Mouse (Mus musculus) stomach, embryonic 15.5 days (tissue): Measurements from ENCODE around the gene Ensa. TPM values are rescaled to one million over a fixed set of nuclear protein-coding genes. Genes with fewer than 3 reads are reported as not detected.
"Not testable (repeated sequence)": the region's sequence is repeated elsewhere in the genome, so short reads cannot be mapped to it uniquely, and the experiment has no call there.

ENCODE experiments used
- ATAC-seq: fragments of 200-750 bp; cut with Nextera tagmentation; 2 replicates; pipeline ENCODE4 v1.8.0; 2017; ENCODE audit warnings: low read depth, moderate number of reproducible peaks, moderate TSS enrichment; ENCODE audit not compliant: insufficient read depth, low FRiP score
- H3K27ac ChIP-seq: fragments of 300-500 bp; sonication (generic); 2 replicates; pipeline ENCODE4 v1.5.1; 2015; ENCODE audit warnings: mild to moderate bottlenecking, inconsistent platforms
- H3K27me3 ChIP-seq: fragments of 300-500 bp; sonication (generic); replicated peaks from 2 replicates; pipeline ENCODE4 v1.6.1; 2015; ENCODE audit warnings: inconsistent platforms
- H3K36me3 ChIP-seq: fragments of 300-500 bp; sonication (generic); 2 replicates; pipeline ENCODE4 v1.6.1; 2015; ENCODE audit warnings: inconsistent platforms
- H3K4me1 ChIP-seq: fragments of 300-500 bp; sonication (generic); 2 replicates; pipeline ENCODE4 v1.6.1; 2015; ENCODE audit warnings: inconsistent platforms
- H3K4me2 ChIP-seq: fragments of 300-500 bp; sonication (generic); 2 replicates; pipeline ENCODE4 v1.6.1; 2015; ENCODE audit warnings: mild to moderate bottlenecking, inconsistent platforms
- H3K4me3 ChIP-seq: fragments of 300-500 bp; sonication (generic); replicated peaks from 2 replicates; pipeline ENCODE4 v1.5.1; 2015; ENCODE audit warnings: inconsistent platforms
- H3K9ac ChIP-seq: fragments of 300-500 bp; sonication (generic); 2 replicates; pipeline ENCODE4 v1.6.1; 2015; ENCODE audit warnings: inconsistent platforms
- H3K9me3 ChIP-seq: fragments of 300-500 bp; sonication (generic); 2 replicates; pipeline ENCODE4 v1.6.1; 2016; ENCODE audit warnings: inconsistent platforms
- WGBS: fragments of 180-500 bp; shearing (Covaris S2); methylation state at CpG from one replicate; pipeline ENCODE4 v1.1.7; 2015; 5-methylcytosine and 5-hydroxymethylcytosine counted together
- polyA plus RNA-seq: library from polyadenylated mRNA; unstranded; fragments of >200 nt; fragmentation: Nextera tagmentation; extraction: Ambion mirVana; gene quantifications from 2 replicates; pipeline ENCODE4 v1.2.1, GENCODE M21; 2015

The Ensa gene
- polyA plus RNA-seq, 1 experiment from 2014 or later: 65.6 TPM

DNA sequence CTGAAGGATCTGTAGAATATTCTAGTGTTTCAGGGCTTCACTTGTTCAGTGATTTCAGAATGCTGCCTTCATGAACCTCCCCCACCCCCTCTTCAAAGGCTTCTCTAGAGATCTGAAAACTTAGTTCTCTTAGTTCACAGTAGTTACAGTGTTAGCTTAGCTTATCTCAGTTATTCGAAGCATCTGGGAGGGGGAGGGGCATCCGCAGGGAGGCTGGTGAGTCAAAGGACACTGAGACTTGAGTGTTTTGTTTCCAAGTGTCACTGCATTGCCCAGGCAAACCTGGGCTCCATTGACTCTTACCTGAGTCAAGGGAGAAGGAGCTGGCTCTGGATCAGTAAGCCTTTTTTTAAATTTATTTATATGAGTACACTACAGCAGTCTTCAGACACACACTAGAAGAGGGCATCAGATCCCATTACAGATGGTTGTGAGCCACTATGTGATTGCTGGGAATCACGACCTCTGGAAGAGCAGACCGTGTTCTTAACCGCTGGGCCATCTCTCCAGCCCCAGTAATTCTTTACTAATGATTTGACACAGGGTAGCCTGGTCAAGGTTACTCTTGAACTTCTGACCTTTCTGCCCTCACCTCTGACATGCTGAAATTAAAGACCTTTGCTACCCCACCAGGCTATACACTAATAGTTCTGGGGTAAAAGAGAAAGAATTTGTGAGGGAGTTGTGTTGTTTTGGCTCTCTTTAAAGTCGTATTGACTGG lies 41.5 kb downstream of the Ensa start:
- peaks cover 46% of the 10 kb centered on the region for H3K4me1 ChIP-seq
- H3K27ac ChIP-seq: peak overlapping the region; percentile 89
- no peak overlapping the region for H3K9ac ChIP-seq
- WGBS: 18% methylated on average over 6 of the region's 6 CpGs
- no peaks in the 10 kb centered on the region for H3K27me3 ChIP-seq
- ATAC-seq: peak; percentile 67
- no peak overlapping the region for H3K4me3 ChIP-seq
- no peaks in the 10 kb centered on the region for H3K9me3 ChIP-seq
- H3K36me3 ChIP-seq: 0 out of 2 replicates have a peak, but pooled peaks cover 10% of the 10 kb centered on the region
- no peak overlapping the region for H3K4me2 ChIP-seq

GRCm38 (mm10) chr3:95667521-95667920 lies 42.7 kb downstream of the Ensa start:
- Histone ChIP-seq H3K27me3 (no peaks in the 10 kb centered on the region), H3K36me3 (0 out of 2 replicates have a peak, but pooled peaks cover 10% of the 10 kb centered on the region), H3K4me3 (no peak overlapping the region), H3K27ac (peak overlapping the region; percentile 89), H3K4me2 (peak overlapping the region; percentile 29), H3K9ac (peak overlapping the region; percentile 16; the same call in 1 of the 2 replicates), H3K4me1 (peaks cover 58% of the 10 kb centered on the region), H3K9me3 (no peaks in the 10 kb centered on the region)
- 21% methylated on average over 4 of the region's 4 CpGs for WGBS
- peak; percentile 6; the same call in 1 of the 2 replicates for ATAC-seq

DNA sequence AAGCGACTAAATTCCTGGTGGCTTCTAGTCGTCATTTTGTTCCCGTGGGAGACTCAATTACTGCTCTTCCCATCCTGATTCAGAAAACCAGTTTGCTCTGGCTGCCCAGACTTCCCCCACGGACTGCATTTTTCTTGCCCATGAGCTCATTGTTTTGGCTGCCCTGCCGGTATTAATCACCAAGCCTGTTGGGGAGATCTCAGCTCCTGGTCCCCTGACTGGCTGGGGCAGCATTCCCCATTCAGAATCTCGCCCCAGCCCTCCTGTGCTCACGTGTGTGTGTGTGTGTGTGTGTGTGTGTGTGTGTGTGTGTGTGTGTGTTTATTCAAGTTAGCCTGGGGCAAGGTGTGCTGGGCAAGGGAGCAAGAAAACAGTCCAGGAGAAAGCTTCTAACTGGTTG lies 43.2 kb downstream of the Ensa start:
- H3K4me2 ChIP-seq: peak overlapping the region; percentile 29
- 0 out of 2 replicates have a peak, but pooled peaks cover 8% of the 10 kb centered on the region for H3K36me3 ChIP-seq
- peak overlapping the region; percentile 89 for H3K27ac ChIP-seq
- ATAC-seq: peak; percentile 73
- WGBS: 11% methylated on average over 7 of the region's 7 CpGs
- peaks cover 58% of the 10 kb centered on the region for H3K4me1 ChIP-seq
- no peaks in the 10 kb centered on the region for H3K9me3 ChIP-seq
- H3K4me3 ChIP-seq: no peak overlapping the region
- no peaks in the 10 kb centered on the region for H3K27me3 ChIP-seq
- H3K9ac ChIP-seq: peak overlapping the region; percentile 16; the same call in 1 of the 2 replicates

GRCm38 (mm10) chr3:95668589-95669308 lies 44.0 kb downstream of the Ensa start:
- Histone ChIP-seq H3K27me3 (no peaks in the 10 kb centered on the region), H3K4me1 (peaks cover 62% of the 10 kb centered on the region), H3K27ac (peak overlapping the region; percentile 89), H3K4me2 (peak overlapping the region; percentile 29; the same call in 1 of the 2 replicates), H3K9ac (no peak overlapping the region), H3K9me3 (no peaks in the 10 kb centered on the region), H3K36me3 (0 out of 2 replicates have a peak, but pooled peaks cover 6% of the 10 kb centered on the region), H3K4me3 (no peak overlapping the region)
- ATAC-seq: no peak
- WGBS: 52% methylated on average over 7 of the region's 7 CpGs

GRCm38 (mm10) chr3:95669309-95669665 lies 44.5 kb downstream of the Ensa start:
- Histone ChIP-seq H3K4me2 (no peak overlapping the region), H3K9ac (no peak overlapping the region), H3K4me1 (peaks cover 62% of the 10 kb centered on the region), H3K27ac (no peak overlapping the region), H3K9me3 (no peaks in the 10 kb centered on the region), H3K27me3 (no peaks in the 10 kb centered on the region), H3K36me3 (0 out of 2 replicates have a peak, but pooled peaks cover 3% of the 10 kb centered on the region), H3K4me3 (no peak overlapping the region)
- WGBS: 85% methylated on average over 3 of the region's 3 CpGs
- ATAC-seq: no peak

DNA sequence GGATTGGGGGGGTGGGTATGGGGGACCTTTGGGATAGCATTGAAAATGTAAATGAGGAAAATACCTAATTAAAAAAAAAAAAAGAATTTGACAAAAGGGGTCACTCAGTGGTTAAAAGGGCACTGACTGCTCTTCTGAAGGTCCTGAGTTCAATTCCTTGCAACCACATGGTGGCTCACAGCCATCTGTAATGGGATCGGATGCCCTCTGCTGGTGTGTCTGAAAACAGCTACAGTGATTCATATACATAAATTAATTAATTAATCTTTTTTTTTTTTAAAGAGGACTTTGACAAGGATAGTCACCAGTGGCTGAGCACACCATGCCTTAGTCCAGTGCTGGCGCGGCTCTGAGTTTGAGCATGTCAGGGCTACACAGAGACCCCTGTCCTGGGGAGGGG lies 45.6 kb downstream of the Ensa start:
- not testable (repeated sequence) for H3K9me3 ChIP-seq, H3K27ac ChIP-seq, H3K9ac ChIP-seq, ATAC-seq, H3K36me3 ChIP-seq, H3K27me3 ChIP-seq, H3K4me3 ChIP-seq, H3K4me2 ChIP-seq
- 94% methylated on average over 3 of the region's 3 CpGs for WGBS
- H3K4me1 ChIP-seq: peaks cover 66% of the 10 kb centered on the region

DNA sequence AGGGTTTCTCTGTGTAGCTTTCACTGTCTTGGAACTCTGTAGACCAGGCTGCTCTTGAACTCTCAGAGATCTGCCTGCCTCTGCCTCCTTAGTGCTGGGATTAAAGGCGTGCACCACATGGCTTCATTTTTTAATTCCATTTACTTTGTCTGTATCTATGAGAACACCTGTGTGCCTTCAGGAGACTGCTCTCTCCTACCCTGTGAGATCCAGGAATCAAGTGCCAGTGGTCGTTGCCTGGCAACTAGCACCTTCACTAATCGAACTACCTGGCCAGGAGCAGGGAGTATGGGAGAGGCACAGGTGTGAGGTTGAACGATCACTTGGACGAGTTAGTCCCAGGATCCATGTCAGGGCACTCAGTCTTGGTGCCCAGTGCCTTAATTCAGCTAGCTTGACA lies 46.4 kb downstream of the Ensa start:
- H3K9me3 ChIP-seq: no peaks in the 10 kb centered on the region
- ATAC-seq: no peak
- no peak overlapping the region for H3K4me2 ChIP-seq
- no peaks in the 10 kb centered on the region for H3K27me3 ChIP-seq
- no peaks in the 10 kb centered on the region for H3K36me3 ChIP-seq
- 75% methylated on average over 5 of the region's 5 CpGs for WGBS
- H3K4me3 ChIP-seq: no peak overlapping the region
- H3K4me1 ChIP-seq: peaks cover 73% of the 10 kb centered on the region
- H3K9ac ChIP-seq: no peak overlapping the region
- H3K27ac ChIP-seq: peak overlapping the region; percentile 98; the same call in 1 of the 2 replicates

DNA sequence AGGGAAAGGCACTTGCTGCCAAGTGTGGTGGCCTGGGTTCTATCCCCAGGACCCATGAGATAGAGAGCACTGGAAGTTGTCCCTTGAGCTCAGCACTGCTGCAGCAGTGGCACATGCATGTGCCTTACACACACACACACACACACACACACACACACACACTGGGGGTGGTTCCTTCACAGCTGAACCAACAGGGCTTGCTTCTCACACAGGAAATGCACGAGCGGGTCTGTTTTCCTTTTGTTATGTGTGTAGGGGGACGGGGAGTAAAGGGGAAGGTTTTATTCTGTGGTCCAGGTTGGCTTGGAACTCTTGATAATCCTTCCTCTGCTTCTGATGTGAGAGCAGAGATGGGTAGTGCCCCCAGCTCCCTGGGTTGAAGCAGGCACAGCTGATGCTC lies 47.7 kb downstream of the Ensa start:
- Histone ChIP-seq H3K4me2 (no peak overlapping the region), H3K9ac (no peak overlapping the region), H3K27ac (peak overlapping the region; percentile 98), H3K4me3 (no peak overlapping the region), H3K36me3 (no peaks in the 10 kb centered on the region), H3K4me1 (peaks cover 69% of the 10 kb centered on the region), H3K27me3 (no peaks in the 10 kb centered on the region), H3K9me3 (no peaks in the 10 kb centered on the region)
- WGBS: 24% methylated on average over 3 of the region's 3 CpGs
- ATAC-seq: no peak

- no peak for ATAC-seq
- Histone ChIP-seq H3K4me1 (peaks cover 63% of the 10 kb centered on the region), H3K27ac (peak overlapping the region; percentile 98), H3K4me3 (no peak overlapping the region), H3K27me3 (no peaks in the 10 kb centered on the region), H3K9ac (0 out of 2 replicates have a peak overlapping the region, but pooled peaks have one; percentile 5), H3K9me3 (no peaks in the 10 kb centered on the region), H3K36me3 (no peaks in the 10 kb centered on the region), H3K4me2 (peak overlapping the region; percentile 46)
- 30% methylated on average over 10 of the region's 10 CpGs for WGBS
Observed at GRCm38 (mm10) chr3:95672861-95673706, 48.3 kb downstream of the Ensa start.

DNA sequence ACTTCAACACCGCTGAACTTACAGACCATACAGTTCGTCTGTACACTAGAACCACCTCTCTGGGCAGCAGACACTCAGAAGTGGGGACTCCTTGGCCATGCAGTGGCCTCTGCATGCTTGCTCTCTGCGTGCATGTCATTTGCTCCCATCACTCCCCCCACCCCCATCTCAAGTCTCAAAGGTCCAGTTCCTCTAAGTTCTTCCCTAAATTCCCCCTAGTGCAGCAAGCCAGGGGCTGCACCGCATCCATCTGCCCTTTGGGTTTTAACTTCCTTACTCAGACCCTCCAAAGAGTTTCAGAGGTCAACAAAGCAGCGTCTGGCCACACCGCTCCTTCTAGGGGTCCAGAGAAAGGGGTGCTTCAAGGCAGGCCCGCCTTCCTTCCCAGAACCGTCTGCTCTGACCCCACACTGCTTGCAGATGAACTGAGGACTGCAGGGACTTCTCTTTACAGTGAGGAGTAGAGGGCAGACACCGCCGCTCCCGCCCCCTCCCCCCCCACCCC lies 49.0 kb downstream of the Ensa start:
- H3K4me2 ChIP-seq: peak overlapping the region; percentile 46
- 12% methylated on average over 11 of the region's 11 CpGs for WGBS
- no peaks in the 10 kb centered on the region for H3K9me3 ChIP-seq
- peak overlapping the region; percentile 14; the same call in 1 of the 2 replicates for H3K4me3 ChIP-seq
- peaks cover 58% of the 10 kb centered on the region for H3K4me1 ChIP-seq
- H3K9ac ChIP-seq: 0 out of 2 replicates have a peak overlapping the region, but pooled peaks have one; percentile 5
- H3K36me3 ChIP-seq: no peaks in the 10 kb centered on the region
- H3K27ac ChIP-seq: peak overlapping the region; percentile 98
- ATAC-seq: peak; percentile 21
- H3K27me3 ChIP-seq: no peaks in the 10 kb centered on the region

- no peak overlapping the region for H3K9ac ChIP-seq
- peak; percentile 89 for ATAC-seq
- H3K27ac ChIP-seq: peak overlapping the region; percentile 98
- H3K36me3 ChIP-seq: no peaks in the 10 kb centered on the region
- H3K4me2 ChIP-seq: peak overlapping the region; percentile 46
- WGBS: 13% methylated on average over 2 of the region's 2 CpGs
- H3K27me3 ChIP-seq: no peaks in the 10 kb centered on the region
- H3K4me3 ChIP-seq: peak overlapping the region; percentile 14; the same call in 1 of the 2 replicates
- H3K9me3 ChIP-seq: no peaks in the 10 kb centered on the region
- peaks cover 58% of the 10 kb centered on the region for H3K4me1 ChIP-seq
Observed at GRCm38 (mm10) chr3:95674236-95674635, 49.4 kb downstream of the Ensa start.
